Mouse (Mus musculus) embryo, embryonic 10.5 days (tissue): ENCODE results near the gene Tmem218.
A peak's percentile ranks its signal among the peaks of the same experiment; 100 is the strongest.

Source experiments
- DNase-seq: peaks from one replicate; pipeline ENCODE4 v3.0.0-alpha.2; 2015; ENCODE audit warnings: low spot score

The Tmem218 gene

DNA sequence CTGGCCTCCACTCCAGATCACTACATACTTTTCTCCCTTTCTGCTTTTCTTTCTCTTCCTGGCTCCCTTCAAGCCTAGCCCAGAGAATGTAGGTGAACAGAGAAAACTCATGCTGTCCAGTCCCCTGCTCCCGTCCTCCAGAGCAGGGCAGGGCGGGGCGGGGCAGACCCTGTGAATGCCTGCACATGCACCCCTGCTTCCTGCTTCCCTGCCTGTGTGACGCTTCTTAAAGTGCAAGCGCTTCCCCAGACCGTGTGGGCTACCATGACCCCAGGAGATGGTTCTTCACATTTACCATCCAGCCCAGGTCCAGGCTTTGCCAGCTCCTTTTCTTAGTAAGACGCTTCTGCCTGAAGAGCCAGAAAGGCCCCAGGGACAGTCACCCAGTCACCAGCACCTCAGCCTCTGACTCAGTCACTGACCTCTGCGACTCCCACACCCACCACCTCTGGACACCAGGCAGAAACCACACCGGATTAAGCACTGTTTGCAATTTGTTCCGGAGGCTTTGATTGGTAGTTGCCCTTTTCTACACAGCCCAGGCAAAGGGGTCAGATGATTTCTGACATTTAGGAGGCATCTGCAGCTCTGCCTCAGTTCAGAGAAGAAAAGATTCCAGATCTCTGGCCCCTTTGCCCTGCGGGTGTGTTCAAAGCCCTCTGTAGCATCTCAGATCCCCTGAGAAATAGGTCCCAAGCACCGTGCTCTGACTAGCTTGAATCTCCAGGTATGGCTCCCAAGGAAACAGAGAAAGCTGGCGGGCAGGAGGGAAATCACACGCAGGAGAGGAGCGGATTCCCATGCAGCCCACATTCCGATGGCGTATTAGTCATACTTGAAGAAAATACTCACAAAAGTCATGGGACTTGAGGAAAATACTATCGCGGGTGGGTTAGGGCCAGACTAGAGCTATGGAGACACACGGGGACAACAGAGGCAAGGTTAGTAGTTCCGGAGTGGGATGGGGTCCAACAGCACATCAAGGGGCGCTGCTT is 24.5 kb downstream of the Tmem218 start:
- no peak for DNase-seq

DNA sequence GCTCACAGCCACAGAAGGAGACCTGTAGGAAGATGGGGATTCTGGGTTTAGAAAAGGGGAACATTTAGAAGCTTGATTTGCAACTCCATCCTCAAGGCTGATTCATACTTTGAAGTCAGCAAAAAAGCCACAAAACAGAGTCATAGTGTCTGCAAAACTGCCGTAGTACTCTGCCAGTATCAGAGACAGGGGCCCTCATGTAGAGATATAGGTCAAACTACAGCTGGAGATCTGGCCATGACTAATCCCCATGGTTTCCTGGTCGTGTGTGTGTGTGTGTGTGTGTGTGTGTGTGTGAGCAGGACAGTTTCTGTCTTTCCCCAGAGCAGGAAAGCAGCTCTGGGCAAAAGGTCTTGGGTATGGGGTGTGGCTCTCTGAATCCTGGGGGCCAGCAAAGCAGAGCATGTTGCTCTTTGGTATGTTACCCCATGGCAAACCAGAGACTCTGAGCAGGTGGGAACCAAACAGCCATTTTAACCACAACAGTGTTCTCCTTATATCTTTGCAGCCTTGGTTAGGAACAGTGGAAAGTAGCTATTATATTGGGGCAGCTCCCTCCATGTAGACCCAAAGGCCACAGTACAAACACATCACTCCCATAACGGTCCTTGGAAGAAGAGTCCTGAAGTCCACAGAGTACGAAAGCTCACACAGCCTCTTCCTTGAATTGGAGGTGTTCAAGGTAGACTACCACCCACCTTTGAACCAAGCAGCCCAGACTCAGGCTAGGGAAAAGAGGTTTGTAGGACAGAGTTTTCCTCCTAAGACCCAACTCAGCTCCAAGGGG is 28.1 kb downstream of the Tmem218 start:
- no peak for DNase-seq

DNA sequence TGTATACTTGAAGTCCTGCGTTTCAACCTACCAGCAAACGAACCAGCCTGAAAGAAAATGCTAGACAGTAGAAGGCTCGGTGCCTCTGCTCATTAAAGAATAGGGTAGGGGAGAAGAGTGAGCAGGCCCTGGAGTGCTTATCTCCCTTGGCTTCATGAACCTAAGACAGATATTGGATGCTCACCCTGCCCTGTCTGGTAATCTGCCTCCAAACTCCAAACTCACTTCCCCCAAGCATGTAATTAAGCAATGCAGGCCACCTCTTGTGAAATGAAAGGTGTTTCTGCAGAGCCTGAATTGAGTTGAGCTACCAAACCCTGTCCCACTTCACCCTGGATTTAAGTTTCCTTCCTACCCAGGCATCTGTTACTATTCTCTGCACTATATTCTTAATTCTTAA is 34.7 kb downstream of the Tmem218 start:
- DNase-seq: no peak

DNA sequence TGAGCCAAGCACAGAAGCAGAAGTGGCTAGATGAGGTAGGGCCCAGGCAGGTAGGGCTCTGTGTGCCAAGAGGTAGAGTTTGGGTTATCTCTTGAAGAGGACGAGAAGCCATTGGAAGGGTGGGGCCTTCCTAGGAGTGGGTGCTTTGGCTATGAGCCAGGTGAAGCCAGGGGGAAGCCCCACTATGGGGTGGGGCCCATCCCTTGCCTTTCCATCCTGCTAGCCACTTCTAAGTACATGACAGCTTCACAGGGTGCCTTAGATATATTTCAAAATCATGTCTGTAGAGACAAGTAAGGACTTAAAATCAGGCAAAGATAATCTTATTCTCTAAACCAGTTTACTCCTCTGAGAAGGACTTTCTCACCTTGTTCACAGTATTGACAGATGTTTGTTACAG is 36.6 kb downstream of the Tmem218 start:
- DNase-seq: no peak

DNA sequence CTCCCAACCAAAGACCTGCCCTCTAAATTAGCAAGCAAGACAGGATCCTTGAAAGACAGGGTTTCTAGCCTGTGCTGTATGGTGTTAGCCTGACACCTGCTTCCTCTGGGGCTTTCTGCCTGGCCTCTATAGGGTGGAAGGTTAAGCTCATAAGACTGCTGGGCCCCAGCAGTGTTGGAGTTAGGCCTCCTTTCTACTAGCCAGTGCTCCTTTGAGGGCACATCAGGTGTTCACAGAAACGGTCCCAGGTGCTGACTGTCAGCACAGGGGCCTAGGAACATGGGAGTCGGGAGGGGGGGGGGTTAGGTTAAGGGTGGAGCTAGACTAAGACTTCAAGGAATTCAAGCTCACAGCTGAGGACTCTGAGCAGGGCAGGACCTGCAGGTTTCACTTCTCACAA is 37.4 kb downstream of the Tmem218 start:
- DNase-seq: no peak

DNA sequence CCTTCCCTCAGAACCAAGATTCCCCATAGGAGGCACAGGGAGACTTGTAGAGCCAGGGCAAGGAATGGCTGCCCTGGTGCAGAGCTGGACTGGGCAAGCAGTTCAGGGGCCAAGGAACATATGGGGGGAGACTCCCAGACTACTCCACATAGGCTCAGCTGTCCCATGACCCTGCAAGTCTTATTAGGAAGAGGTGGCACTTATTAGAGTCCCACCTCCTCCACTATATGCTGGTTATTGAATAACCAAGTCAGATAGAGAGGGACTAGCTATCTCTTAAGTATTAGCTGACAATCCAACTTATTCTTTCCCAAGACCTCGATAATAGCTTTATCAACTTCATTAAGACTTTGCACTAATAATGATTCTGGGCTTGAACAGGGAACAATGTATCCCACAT is 37.8 kb downstream of the Tmem218 start:
- DNase-seq: no peak

DNA sequence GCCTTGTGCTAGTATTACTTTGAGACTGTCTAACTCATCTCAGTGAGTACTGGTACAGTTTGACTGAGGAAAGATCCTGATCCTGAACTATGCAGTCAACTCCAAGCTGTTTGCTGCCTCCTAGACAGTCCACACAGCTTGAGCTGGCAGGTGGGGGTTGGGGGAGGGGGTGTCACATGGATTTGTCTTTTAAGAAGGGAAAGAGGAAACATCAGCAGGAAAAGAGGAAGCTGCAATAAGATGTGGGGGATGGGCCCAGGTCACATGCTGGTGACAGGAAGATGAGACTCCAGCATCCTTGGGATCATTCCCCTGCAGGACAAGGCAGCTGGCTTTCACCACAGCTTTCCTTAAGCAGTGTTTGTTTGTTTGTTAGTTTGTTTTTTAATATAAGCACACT is 39.4 kb downstream of the Tmem218 start:
- no peak for DNase-seq

DNA sequence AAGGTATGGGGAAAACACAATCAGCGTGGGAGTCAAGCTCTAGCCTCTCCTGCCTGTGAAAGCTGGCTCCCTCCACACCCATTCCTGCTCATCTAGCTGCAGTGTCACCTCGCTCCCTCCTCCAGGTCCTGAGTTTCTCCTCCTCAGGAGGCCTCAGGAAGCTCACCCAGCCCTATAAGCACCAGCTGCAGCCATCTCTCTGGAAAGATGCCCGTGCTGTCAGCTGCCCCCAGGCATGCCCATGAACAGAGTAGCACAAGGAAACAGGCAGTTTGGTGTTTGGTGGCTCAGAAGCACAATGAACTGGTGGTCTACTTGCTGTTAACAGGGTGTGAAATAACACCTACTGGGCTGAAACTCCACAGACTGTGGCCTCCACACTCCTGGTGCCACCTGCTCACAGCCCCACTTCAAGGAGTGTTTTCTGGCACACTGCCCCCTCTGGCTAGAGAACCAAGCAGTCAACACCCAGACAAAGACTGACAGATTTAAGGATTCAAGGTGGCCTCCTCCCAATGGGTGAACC is 40.4 kb downstream of the Tmem218 start:
- no peak for DNase-seq

DNA sequence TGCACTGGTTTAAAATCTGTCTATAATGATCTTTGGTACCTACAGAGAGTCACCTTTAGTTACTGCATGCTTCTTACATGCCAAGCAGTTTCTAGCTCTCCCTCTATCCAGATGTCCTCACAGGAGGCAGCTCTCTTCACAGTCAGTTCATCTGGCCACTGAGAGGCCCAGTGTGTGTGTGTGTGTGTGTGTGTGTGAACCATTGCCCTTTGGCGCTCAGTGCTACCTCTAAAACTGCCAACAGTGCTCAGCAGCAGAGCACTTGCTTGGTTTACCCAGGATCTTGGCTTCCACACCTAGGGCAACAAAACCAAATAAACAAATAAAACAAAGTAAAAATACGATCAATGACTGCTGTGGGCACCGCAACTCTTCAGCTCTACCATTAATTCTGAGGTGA is 42.0 kb downstream of the Tmem218 start:
- no peak for DNase-seq

DNA sequence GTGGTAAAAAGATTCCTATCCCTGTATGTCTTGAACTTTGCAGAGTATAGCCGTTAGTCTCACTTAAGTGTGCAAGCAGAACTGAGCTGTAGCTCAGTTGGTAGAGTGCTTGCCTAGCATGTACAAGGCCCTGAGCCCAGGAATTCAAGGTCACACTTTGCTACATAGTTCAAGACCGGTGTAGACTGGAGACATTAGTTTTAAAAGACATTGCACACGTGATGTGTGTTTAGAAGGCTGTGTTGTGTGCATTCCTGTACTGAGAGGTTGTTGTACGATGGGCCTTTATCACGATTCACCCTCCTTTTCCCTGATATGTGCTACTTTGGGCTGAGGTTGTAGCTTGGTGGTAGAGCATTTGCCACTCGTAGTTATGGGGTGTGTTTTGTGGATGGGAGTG is 42.6 kb downstream of the Tmem218 start:
- DNase-seq: no peak

DNA sequence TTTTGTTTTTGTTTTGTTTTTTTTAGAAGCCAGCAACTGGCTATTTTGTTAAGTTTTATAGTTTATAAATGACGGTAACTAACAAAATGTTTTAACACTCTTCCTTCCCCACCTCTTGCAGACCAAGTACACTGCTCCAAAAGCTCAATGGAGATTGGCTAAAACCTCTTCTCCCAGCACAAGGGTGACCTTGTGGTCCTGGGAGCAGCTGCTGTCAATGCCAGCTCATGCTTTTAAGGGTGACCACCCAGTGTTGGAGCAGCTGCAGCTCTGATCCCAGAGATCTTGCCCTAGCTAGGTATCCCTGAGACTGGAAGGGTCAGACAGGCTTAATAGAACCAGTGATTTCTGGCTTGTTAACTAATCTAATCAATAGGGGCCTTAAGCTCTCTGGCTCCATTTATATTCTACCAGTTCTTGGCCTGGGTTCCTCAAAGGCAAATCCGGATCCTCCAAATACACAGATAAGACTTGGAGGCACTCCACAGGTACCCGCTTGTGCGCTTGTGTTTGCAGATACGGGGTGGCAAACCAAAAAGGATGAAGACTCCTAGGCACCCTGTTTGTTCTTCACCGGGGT is 46.6 kb downstream of the Tmem218 start:
- DNase-seq: peak; percentile 39

DNA sequence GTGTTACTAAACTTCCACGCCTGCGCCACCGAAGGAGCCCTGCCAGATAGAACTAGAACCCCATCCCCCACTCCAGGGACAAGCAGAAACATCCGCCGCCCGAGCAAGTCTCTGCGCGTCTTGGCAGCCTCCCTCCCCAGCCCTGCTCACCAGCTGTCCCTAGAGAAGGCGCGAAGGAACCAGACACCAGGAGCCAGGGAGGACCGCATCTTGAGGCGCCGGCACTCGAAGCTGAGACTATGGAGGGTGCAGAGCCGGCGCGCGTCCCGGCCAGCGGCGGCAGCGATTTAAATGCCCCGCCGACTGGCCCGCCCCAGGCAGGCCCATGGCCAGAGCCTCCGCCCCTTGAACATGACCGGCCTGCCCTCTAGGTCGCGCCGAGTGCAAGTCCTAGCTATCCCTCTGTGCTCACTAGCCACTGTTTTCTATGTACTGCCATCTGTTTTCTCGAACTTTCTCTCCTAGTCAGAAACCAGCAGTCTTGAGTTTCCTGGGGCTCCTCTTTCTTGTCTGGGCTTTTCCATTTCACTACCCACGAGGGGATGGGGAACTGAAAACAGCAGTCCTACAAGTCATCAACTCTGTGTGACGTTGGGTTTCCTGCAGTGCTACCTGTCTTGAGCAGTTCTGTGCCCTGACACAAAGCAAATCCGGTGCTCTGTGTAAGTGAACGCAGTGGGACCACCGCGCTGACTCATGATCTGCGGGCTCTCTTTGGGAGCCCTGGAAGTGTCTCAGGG is 47.3 kb downstream of the Tmem218 start, which contains the start of gene Slc37a2:
Gene Slc37a2 (minus strand): TSS at position 590 of the 740 bp plus-strand sequence.
- peak; percentile 79 for DNase-seq

DNA sequence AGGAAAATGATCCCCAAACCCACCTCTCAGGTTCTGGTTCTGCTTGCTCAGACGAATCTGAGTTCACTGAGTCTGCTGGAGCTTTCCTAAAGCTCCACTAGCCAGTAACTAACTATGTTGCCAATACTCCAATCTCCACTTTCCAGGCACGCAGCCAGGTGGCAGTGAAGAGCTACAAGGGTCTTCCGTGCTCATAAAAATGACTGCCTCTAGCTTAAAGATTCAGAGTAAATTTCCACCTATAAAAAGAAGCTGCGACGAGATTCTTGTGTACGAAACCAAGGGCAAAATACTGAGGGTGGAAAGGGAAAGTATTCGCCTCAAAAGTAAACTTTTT is 47.8 kb downstream of the Tmem218 start:
- DNase-seq: peak; percentile 74

DNA sequence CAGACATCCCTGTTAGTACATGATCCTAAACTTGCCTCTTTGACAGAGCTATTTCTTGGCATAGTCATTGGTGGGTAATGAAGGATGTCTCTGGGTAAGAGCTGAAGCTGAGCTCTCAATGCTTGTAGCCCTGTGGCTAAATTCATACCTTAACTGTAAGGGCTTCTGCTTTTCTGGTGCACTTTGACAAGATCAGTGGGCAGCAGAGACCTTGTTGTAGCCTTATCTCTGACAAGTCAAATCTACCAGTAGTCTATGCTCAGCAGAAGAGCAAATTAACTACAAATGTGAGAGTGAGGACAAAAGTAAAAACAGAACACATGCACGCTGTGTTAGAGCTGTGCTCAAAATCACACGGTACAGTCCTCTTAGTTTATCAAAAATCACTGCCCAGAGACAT is 58.6 kb downstream of the Tmem218 start:
- no peak for DNase-seq
